Mouse (Mus musculus) erythroblast, embryonic 14.5 days (primary cell): Measurements from ENCODE around the gene Mical3.

Experiments
- GATA1 ChIP-seq: IDR thresholded peaks from 2 replicates; pipeline ENCODE4 v1.6.1; 2012; ENCODE audit warnings: low read length, inconsistent platforms, mixed read lengths
- TAL1 ChIP-seq: IDR thresholded peaks from 3 replicates; pipeline ENCODE4 v1.6.1; 2012; ENCODE audit warnings: low read length, inconsistent platforms, mixed read lengths

DNA sequence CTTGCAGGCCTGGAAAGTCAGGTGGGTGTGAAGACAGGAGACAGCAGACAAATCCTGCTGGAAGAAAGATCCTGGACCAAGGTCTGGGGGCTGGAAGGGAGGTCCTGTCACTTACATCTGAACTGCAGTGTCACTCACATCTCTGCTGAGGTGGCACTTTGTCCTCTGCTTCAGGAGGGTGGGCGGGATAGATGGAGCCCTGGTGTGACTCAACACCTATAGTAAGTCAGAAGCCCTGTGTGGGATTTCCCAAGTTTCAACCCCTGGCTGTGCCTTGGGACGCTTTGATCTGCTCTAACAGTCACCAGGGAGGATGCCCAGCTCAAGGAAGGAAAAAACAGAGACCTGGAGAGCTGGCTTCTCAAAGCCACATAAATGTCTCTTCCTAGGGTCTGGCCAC, 203.9 kb downstream of the Mical3 start:
- TF ChIP-seq GATA1 (no peak), TAL1 (no peak)
